Mouse (Mus musculus): ENCODE data around the gene Cd300lg. TPM values are rescaled to one million over a fixed set of nuclear protein-coding genes. Genes with fewer than 3 reads are reported as not detected.

Gene Cd300lg
- polyA plus RNA-seq, 1 experiment = 2.7 TPM

- no peak overlapping the region for H3K4me3 ChIP-seq (ENCODE audit: control insufficient read depth, low read depth, low read length)
Observed at GRCm38 (mm10) chr11:102061941-102062473, 20.7 kb downstream of the Cd300lg start.

GRCm38 (mm10) chr11:102063076-102063475 lies 21.8 kb downstream of the Cd300lg start:
- no peaks in the 10 kb centered on the region for H3K27me3 ChIP-seq (ENCODE audit: control insufficient read depth, insufficient read depth, low read length)
- H3K36me3 ChIP-seq (ENCODE audit: control insufficient read depth, insufficient read depth, low read length) = no peaks in the 10 kb centered on the region
- H3K4me3 ChIP-seq (ENCODE audit: control insufficient read depth, low read depth, low read length) = no peak overlapping the region
- no peak overlapping the region for H3K27ac ChIP-seq (ENCODE audit: control insufficient read depth, insufficient read depth, low read depth, low read length)
- H3K4me1 ChIP-seq (ENCODE audit: control insufficient read depth, insufficient read depth, low read length) = peaks cover 6% of the 10 kb centered on the region
- TF ChIP-seq POLR2A (IDR thresholded peaks at IDR 0.05; ENCODE audit: control insufficient read depth, low read depth, low read length) (no peak), CTCF (IDR thresholded peaks at IDR 0.05; ENCODE audit: control insufficient read depth, insufficient read depth, insufficient replicate concordance, low read depth, low read length) (no peak)

More at GRCm38 (mm10) chr11:102061941-102062473, 20.7 kb downstream of the Cd300lg start:
- Histone ChIP-seq H3K27ac (ENCODE audit: control insufficient read depth, insufficient read depth, low read depth, low read length) (no peak overlapping the region), H3K36me3 (ENCODE audit: control insufficient read depth, insufficient read depth, low read length) (no peaks in the 10 kb centered on the region), H3K4me1 (ENCODE audit: control insufficient read depth, insufficient read depth, low read length) (peaks cover 6% of the 10 kb centered on the region), H3K27me3 (ENCODE audit: control insufficient read depth, insufficient read depth, low read length) (no peaks in the 10 kb centered on the region)
- no peak for TF ChIP-seq CTCF (IDR thresholded peaks at IDR 0.05; ENCODE audit: control insufficient read depth, insufficient read depth, insufficient replicate concordance, low read depth, low read length)

GRCm38 (mm10) chr11:102068969-102069368 lies 27.7 kb downstream of the Cd300lg start:
- Histone ChIP-seq H3K4me3 (ENCODE audit: control insufficient read depth, low read depth, low read length) (no peak overlapping the region), H3K27ac (ENCODE audit: control insufficient read depth, insufficient read depth, low read depth, low read length) (no peak overlapping the region), H3K27me3 (ENCODE audit: control insufficient read depth, insufficient read depth, low read length) (no peaks in the 10 kb centered on the region), H3K4me1 (ENCODE audit: control insufficient read depth, insufficient read depth, low read length) (no peaks in the 10 kb centered on the region), H3K36me3 (ENCODE audit: control insufficient read depth, insufficient read depth, low read length) (no peaks in the 10 kb centered on the region)
- TF ChIP-seq CTCF (IDR thresholded peaks at IDR 0.05; ENCODE audit: control insufficient read depth, insufficient read depth, insufficient replicate concordance, low read depth, low read length) = no peak
- no peak for TF ChIP-seq POLR2A (IDR thresholded peaks at IDR 0.05; ENCODE audit: control insufficient read depth, low read depth, low read length)

- Histone ChIP-seq H3K27ac (ENCODE audit: control insufficient read depth, insufficient read depth, low read depth, low read length) (no peak overlapping the region), H3K36me3 (ENCODE audit: control insufficient read depth, insufficient read depth, low read length) (no peaks in the 10 kb centered on the region), H3K4me1 (ENCODE audit: control insufficient read depth, insufficient read depth, low read length) (no peaks in the 10 kb centered on the region), H3K4me3 (ENCODE audit: control insufficient read depth, low read depth, low read length) (no peak overlapping the region), H3K27me3 (ENCODE audit: control insufficient read depth, insufficient read depth, low read length) (no peaks in the 10 kb centered on the region)
- TF ChIP-seq CTCF (IDR thresholded peaks at IDR 0.05; ENCODE audit: control insufficient read depth, insufficient read depth, insufficient replicate concordance, low read depth, low read length) = no peak
- TF ChIP-seq POLR2A (IDR thresholded peaks at IDR 0.05; ENCODE audit: control insufficient read depth, low read depth, low read length) = no peak
Observed at GRCm38 (mm10) chr11:102069633-102070032, 28.3 kb downstream of the Cd300lg start.

GRCm38 (mm10) chr11:102070426-102070825 lies 29.1 kb downstream of the Cd300lg start:
- Histone ChIP-seq H3K4me1 (ENCODE audit: control insufficient read depth, insufficient read depth, low read length) (no peaks in the 10 kb centered on the region), H3K36me3 (ENCODE audit: control insufficient read depth, insufficient read depth, low read length) (no peaks in the 10 kb centered on the region), H3K4me3 (ENCODE audit: control insufficient read depth, low read depth, low read length) (no peak overlapping the region), H3K27me3 (ENCODE audit: control insufficient read depth, insufficient read depth, low read length) (no peaks in the 10 kb centered on the region), H3K27ac (ENCODE audit: control insufficient read depth, insufficient read depth, low read depth, low read length) (no peak overlapping the region)
- TF ChIP-seq POLR2A (IDR thresholded peaks at IDR 0.05; ENCODE audit: control insufficient read depth, low read depth, low read length) = no peak
- TF ChIP-seq CTCF (IDR thresholded peaks at IDR 0.05; ENCODE audit: control insufficient read depth, insufficient read depth, insufficient replicate concordance, low read depth, low read length) = no peak

- no peak overlapping the region for H3K27ac ChIP-seq (ENCODE audit: control insufficient read depth, insufficient read depth, low read depth, low read length)
- H3K27me3 ChIP-seq (ENCODE audit: control insufficient read depth, insufficient read depth, low read length) = no peaks in the 10 kb centered on the region
- TF ChIP-seq CTCF (IDR thresholded peaks at IDR 0.05; ENCODE audit: control insufficient read depth, insufficient read depth, insufficient replicate concordance, low read depth, low read length) = no peak
- no peak for TF ChIP-seq POLR2A (IDR thresholded peaks at IDR 0.05; ENCODE audit: control insufficient read depth, low read depth, low read length)
- no peaks in the 10 kb centered on the region for H3K36me3 ChIP-seq (ENCODE audit: control insufficient read depth, insufficient read depth, low read length)
- H3K4me3 ChIP-seq (ENCODE audit: control insufficient read depth, low read depth, low read length) = no peak overlapping the region
- no peaks in the 10 kb centered on the region for H3K4me1 ChIP-seq (ENCODE audit: control insufficient read depth, insufficient read depth, low read length)
Observed at GRCm38 (mm10) chr11:102072729-102073128, 31.4 kb downstream of the Cd300lg start.

- Histone ChIP-seq H3K36me3 (ENCODE audit: control insufficient read depth, insufficient read depth, low read length) (no peaks in the 10 kb centered on the region), H3K4me3 (ENCODE audit: control insufficient read depth, low read depth, low read length) (no peak overlapping the region), H3K27me3 (ENCODE audit: control insufficient read depth, insufficient read depth, low read length) (no peaks in the 10 kb centered on the region), H3K4me1 (ENCODE audit: control insufficient read depth, insufficient read depth, low read length) (no peaks in the 10 kb centered on the region), H3K27ac (ENCODE audit: control insufficient read depth, insufficient read depth, low read depth, low read length) (no peak overlapping the region)
- no peak for TF ChIP-seq CTCF (IDR thresholded peaks at IDR 0.05; ENCODE audit: control insufficient read depth, insufficient read depth, insufficient replicate concordance, low read depth, low read length)
- no peak for TF ChIP-seq POLR2A (IDR thresholded peaks at IDR 0.05; ENCODE audit: control insufficient read depth, low read depth, low read length)
Observed at GRCm38 (mm10) chr11:102073722-102074121, 32.4 kb downstream of the Cd300lg start.

- peaks cover 22% of the 10 kb centered on the region for H3K4me1 ChIP-seq (ENCODE audit: control insufficient read depth, insufficient read depth, low read length)
- H3K36me3 ChIP-seq (ENCODE audit: control insufficient read depth, insufficient read depth, low read length) = no peaks in the 10 kb centered on the region
- H3K27me3 ChIP-seq (ENCODE audit: control insufficient read depth, insufficient read depth, low read length) = no peaks in the 10 kb centered on the region
- peak overlapping the region; percentile 53 for H3K4me3 ChIP-seq (ENCODE audit: control insufficient read depth, low read depth, low read length)
- H3K27ac ChIP-seq (ENCODE audit: control insufficient read depth, insufficient read depth, low read depth, low read length) = no peak overlapping the region
- TF ChIP-seq CTCF (IDR thresholded peaks at IDR 0.05; ENCODE audit: control insufficient read depth, insufficient read depth, insufficient replicate concordance, low read depth, low read length) (no peak), POLR2A (IDR thresholded peaks at IDR 0.05; ENCODE audit: control insufficient read depth, low read depth, low read length) (no peak)
Observed at GRCm38 (mm10) chr11:102082322-102082721, 41.0 kb downstream of the Cd300lg start.

All from testis, adult 2 months (tissue).